Mouse (Mus musculus) brain, adult 2 months (tissue): Measurements from ENCODE around the gene Pkig.
"Not testable (repeated sequence)": the region's sequence is repeated elsewhere in the genome, so short reads cannot be mapped to it uniquely, and the experiment has no call there.

Experiments used
- DNase-seq: peaks from one replicate; pipeline ENCODE4 v3.0.0; 2011; ENCODE audit warnings: low read depth, low spot score

Pkig gene

DNA sequence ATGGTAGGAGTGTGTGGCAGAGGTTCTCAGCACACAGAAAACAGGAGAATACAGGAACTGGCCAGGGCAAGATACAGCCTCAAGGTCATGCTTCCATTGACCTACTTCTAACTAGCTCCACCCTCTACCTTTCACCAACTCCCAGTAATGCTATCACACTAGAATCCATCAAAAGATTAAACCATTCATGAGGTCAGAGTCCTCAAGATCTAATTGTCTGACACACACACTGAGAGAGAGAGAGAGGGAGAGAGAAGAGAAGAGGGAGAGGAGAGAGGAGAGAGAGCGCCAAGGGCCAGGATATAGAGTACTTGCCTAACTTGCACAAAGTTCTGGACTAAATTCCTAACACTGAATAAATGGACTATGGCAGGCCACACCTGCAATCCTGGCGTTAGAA lies 24.2 kb downstream of the Pkig start:
- no peak for DNase-seq

GRCm38 (mm10) chr2:163685287-163685686 lies 27.1 kb downstream of the Pkig start:
- DNase-seq = peak; percentile 71

DNA sequence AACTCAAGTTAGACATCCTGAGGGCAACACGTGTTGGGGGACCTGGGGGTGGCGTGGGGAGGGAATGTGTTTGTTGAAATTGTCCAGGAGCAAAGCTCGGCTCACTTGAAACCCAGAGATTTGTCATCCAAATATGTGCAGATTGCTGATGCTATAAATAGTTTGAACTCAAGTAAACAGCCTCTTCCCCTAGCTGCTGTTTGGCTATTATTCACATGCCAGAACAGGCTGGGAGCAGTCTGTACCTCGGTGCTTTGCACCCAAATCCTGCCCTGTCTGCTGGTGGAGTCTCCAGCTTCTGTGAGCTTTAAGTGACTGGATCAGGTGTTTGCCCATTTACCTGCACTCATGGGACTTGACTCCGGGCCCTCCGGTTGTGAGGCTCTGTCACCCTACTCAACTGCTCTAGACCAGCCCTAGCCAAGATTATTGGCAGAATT lies 27.6 kb downstream of the Pkig start:
- DNase-seq = peak; percentile 95

- no peak for DNase-seq
Observed at GRCm38 (mm10) chr2:163686233-163686632, 28.0 kb downstream of the Pkig start.

- no peak for DNase-seq
Observed at GRCm38 (mm10) chr2:163686886-163687285, 28.7 kb downstream of the Pkig start.

GRCm38 (mm10) chr2:163688377-163688776 lies 30.2 kb downstream of the Pkig start:
- not testable (repeated sequence) for DNase-seq

- DNase-seq = no peak
Observed at GRCm38 (mm10) chr2:163689771-163690170, 31.6 kb downstream of the Pkig start.

DNA sequence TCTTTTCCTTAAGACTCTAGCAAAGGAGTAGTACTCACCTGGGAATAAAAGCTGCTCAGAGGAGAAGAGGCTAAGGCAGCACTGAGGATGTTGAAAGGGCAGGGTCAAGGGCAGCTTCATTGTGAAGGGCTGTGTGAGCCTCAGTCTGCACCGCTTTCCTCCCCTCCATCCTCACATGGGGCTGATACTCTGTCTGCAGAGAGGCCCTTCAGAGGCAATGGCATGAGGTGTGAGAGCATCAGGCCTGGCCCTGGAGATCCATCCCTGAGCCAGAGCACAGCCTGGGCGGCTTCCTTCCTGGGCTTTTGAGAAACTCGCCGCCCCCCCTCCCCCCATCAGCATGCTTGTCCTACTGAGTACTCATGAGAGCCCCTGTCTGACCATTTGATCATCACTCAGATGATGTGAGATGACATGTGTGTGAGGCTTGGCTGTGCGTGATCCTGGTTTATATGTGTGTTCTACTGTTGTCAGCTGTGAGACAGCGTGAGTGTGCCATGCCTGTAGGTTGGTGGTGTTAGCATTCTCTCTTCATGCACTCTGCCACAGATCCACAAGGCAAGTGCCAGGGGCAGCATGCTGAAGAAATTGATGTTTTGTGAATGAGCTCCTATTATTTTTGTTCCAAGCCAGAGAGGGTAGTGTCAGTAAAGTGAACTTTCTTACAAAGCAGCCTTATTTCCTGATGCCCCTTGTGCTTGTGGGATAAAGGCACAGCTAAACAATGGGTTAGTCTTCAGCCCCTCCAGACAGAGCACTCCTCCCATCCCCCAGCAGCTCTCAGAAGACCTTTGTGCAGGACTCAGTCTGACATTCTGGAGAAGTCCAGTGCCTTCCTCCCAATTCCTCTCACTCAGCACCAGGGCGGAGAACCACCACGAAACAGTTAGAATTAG lies 32.5 kb downstream of the Pkig start:
- peak; percentile 69 for DNase-seq

DNA sequence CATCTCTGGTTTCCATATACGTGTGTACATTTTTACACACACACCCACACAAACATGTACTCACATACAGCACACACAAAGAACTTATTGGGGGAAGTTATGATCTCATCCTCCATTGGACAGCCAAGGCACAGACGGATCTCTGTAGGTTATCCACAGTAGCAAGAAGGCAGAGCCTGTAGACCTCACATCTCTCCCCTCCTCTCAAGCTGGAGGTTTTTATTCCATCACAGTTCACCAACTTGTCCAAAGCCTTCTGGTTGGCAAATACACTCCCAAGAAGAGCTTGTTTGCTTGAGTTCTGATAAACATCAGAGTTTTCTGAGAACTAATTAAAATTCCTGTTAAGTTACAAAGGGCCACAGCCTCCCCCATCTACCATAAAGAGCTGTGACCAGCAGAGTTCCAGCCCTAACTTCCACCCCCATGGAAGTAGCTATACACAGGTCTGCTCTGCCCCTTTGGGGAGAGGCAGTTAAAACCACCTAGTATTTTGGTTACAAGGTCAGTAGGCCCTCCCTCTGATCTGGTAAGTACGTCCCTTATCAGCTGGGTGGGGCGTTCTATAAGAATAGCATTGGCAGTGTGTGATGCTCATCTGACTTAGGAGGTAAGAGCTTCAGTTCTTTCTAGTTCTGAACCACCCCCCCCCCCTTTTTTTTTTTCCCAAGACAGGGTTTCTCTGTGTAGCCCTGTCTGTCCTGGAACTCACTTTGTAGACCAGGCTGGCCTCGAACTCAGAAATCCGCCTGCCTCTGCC lies 33.8 kb downstream of the Pkig start:
- DNase-seq = no peak

DNA sequence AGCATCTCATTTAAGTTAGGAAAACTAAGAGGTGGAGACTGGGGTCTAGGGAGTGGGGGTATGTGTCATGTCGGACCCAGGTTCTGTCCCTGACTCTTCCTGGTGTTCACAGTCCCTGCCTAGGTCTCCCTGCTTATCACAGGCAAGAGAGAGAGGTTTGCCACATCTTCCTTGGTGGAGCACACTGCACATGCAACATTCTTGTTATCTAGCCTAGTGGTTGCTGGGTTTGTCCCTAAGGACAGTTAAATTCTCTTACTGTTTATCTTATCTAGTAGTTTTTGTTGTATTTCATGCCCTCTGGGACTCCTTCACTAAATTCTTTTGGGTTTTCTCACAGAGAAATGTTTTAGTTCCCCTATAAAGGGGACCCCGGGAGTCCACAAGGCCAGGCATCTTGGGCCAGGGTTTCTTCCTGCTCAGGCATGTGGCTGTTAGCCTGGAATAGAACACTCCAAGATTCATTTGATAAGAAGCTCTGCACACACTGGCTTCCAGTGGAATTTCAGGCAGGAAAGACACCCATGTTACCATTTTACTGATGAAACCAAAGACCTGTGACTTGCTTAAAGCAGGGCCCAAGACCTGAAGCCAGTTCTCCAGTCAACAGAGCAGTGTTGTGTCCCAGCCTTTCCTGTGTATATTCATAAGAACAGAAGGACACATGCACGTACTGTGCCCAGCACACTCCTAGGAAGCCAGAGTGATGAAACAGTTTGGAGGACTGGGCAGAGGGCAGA lies 34.9 kb downstream of the Pkig start:
- DNase-seq = no peak

- peak; percentile 83 for DNase-seq
Observed at GRCm38 (mm10) chr2:163693716-163694314, 35.6 kb downstream of the Pkig start.

DNA sequence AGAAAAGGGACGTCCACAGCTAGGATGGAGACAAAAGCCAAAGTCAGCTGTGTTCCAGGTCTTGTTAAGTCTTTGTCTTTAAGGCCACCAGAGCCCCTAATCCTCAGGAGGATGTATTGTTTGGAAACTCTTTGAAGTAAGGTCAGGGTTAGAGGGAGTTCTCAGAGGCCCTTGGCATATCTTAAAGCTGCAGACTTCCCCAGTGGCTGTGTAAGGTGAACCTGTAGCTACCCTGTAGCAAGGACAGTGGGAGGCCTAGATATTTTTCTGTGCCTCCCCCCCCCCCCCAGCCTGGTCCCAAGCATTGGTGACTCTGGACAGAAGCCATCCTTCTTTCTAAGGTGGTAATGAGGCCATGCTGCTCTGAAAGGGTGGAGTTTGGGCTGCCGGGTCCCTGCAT lies 38.6 kb downstream of the Pkig start:
- DNase-seq = no peak

DNA sequence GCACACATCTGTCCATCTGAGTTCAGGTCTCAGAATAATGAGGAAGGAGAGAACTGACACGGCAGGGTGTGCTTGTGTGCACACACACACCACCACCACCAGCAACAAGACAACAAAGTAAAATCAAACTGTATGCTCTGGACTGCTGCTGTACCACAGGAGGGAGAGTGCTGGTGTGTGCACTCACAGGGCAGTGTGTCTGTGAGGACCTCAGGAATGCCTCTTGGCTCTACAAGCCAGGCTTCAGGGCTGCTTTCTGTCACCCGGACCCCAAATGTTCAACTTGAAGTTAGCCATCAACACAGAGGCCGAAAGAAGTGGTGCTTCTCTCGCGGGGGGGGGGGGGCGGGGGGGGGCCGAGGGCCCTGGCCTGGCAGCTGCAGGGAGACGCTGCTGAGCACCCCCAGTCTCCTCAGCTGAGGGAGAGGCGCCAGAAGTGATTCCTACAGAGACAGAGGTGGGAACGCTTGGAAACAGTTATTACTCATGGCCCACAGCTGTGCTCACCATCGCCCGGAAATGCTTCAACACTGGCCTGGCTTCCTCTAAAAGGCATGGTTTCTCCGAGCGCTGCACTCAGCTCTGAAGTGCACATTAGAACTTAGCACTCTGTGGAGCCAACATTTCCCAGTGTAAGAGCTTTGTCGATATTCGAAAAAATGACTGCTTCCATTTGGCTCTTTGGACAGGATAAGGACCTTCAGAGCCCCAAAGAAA lies 39.7 kb downstream of the Pkig start:
- peak; percentile 77 for DNase-seq

- peak; percentile 67 for DNase-seq
Observed at GRCm38 (mm10) chr2:163699078-163699780, 41.0 kb downstream of the Pkig start.

DNA sequence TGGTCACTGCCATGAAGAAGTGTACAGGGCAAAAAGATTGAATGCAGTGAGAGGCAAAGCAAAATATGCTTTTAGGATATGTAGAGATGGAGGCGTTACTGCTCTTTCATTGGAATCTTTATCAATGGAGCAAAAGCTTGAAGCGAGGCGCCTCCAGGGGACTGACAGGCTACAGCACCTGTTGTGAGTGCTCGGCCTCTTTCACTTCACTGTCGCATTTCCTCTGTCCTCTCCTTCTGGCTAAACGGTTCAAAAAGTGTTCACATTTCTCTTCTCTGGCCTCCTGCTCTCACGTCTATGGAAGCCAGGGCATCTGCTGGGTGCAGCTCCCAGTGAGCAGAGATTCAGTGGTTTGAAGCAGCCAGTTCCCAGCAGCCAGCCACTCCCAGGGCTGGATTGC lies 44.2 kb downstream of the Pkig start:
- no peak for DNase-seq

DNA sequence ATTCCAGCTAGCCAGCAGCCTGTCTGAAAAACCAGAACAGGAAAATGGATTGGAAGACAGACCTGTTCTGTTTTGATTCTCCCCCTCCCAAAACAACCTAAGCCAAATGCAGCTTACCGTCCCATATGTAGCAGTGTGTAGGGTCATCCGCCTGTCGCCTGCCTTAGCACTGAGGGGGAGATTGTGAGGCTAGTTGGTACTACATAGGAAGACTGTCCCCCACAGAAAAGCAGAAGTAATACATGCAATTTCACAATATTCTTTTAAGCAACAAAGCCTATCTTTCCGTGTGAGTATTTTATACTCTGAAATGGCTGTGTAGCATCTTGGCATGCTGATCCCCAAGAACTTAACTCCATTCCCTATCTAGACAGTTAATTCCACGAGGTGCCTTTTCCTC lies 44.7 kb downstream of the Pkig start:
- DNase-seq = no peak

DNA sequence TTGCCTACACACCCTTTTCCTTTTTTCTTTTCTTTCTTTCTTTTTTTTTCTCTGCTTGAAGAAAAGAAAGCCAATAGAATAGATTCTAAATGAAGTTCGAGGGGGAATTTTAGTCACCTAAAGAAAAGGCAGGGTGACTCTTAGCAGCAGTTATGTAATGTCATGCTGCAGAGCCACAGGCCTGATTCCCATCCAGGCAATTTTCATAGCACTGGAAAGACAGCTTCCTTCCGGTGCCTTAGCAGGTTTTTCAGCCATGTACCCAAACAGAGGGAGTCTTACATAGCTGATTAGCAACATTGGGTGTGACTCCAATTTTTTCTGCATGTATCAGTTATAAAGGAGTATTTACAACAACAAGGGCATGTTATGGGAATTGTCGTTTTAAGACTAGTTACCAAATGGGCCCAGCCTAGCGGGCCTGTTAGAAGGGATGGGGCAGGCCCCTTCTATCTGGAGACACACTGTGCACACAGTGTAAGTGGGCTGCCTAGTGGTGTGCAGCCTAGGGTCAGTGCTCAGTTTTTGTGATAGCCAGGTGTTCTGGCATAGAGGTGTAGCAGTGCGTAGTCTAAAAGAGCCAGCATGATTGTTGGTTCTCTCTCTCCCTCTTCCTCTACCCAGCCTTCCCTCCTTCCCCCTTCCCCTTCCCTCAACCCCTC lies 45.5 kb downstream of the Pkig start:
- DNase-seq = peak; percentile 90

- DNase-seq = no peak
Observed at GRCm38 (mm10) chr2:163708321-163708720, 50.1 kb downstream of the Pkig start.

DNA sequence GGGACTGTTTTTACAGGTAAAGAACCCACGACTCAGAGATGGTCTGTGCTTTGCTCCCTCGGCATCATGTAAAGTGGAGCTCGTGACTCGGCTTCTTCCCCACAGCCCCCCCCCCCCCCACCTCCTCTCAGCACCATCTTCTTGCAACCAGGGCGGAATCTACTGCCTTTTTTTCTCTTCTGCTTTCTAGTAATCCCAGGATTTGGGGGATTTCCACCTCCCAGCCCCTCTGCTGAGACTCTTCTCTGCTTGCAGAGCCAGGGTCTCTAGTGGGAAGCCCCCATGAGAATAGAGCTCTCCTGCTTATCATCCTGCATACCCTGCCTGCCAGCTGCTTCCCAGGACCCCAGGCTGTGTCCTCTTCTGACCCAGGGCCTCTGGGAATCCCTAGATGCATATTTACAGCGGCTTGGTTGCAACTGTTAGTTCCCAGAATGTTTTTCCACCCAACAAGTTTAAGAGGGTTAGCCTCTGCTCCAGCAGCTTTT lies 50.6 kb downstream of the Pkig start:
- DNase-seq = no peak

DNA sequence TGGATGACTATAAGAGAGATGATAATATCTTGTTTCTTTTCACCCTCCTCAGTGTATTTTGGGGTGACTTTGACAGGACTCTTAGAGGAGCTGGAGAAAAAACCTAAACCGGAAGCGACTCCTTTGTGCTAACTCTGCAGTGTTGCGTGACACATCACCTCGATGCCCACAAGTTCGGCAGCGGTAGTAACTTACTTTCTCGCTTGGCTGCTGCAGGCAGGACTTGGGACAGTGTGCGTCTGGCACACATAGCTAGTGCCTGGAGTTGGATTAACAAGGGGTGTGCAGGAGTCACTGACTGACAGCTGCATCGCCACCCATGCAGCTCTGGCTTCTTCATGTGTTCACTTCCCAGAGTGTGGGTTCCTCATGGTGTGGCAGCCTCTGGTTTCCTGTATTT lies 51.8 kb downstream of the Pkig start:
- DNase-seq = no peak
